Mouse (Mus musculus) T-helper 2 cell (primary cell): ENCODE results near the gene Trim41.
"Not testable (repeated sequence)": the region's sequence is repeated elsewhere in the genome, so short reads cannot be mapped to it uniquely, and the experiment has no call there.

Source experiments
- in situ Hi-C: fragments of 300-600 bp; cut with MboI, MseI; formaldehyde crosslinking; loops from one replicate; pipeline ENCODE4 v1.15.1; 2025; ENCODE audit warnings: high pct_unique_total_duplicates

Gene Trim41

DNA sequence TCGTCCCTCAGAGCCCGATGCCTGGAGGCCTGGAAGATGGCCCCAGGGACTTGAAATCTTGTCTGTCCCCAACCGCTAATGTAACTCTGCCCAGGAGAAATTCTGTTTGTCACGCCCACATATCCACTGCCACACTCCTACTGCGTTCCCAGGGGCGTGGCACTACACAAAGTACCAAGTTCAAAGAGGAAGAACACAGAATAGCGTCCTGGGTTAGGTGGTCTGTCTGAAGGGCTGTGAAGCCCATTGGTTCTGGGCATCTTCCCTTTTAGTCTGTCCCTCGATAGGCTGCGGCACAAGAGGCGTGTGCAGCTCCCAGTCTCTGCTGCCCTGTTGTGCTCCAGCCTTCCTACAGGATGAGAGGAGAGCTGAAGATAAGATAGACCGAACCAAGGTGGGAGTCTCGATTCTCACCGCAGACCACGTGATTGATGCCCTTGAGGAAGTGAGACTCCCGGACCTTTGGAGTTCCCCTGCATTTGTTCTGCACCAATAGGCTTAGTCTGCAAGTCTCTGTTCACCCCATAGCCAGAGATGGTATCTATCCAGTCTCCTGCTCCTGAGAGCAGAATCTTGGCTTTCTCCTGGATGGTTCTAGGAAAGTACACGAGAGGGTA is 21.1 kb upstream of the Trim41 start:
- in situ Hi-C loops, result no loop called here

- in situ Hi-C loops, result no loop called here
Observed at GRCm38 (mm10) chr11:48837310-48838180, 20.4 kb upstream of the Trim41 start.

GRCm38 (mm10) chr11:48836990-48837309 is 19.8 kb upstream of the Trim41 start:
- in situ Hi-C loops, result no loop called here

GRCm38 (mm10) chr11:48835923-48836322 is 18.8 kb upstream of the Trim41 start:
- in situ Hi-C loops, result no loop called here

DNA sequence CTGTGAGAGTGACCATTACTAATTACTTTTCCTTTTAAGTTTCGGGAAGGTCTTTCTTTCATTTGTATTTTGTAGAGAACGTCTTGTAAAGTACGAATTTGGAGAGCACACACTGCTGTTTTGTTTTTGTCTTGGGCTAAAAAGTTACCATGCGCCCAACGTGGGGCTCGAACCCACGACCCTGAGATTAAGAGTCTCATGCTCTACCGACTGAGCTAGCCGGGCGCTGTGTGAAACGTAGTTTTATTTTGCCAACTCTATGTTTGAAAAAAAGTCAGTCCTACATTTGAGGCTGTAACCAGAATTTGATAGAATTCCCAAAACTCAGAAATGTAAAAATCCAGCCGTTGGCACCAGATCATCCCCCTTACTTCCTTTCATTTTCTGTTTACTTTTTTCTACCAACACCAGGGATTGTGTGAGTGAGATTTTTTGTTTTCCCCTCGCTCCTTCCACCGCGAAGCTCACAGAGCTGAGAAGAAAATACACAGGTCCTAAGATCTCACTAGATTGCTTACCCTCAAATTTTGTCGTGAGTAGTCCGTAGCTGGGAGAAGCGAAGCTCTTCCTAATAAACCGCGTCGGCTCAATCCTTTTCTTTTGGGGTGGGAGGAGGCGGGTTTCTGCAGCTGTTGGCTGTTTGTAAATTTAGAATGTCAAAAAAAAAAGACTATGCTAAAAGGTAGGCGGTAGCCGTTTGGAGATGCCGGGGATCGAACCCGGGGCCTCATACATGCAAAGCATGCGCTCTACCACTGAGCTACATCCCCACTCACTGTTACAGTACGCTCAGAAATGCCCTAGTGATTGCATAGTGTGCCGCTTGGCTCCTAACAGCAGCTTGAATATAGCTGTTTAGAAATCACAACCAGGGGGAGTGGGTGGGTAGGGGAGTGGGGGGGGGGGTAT is 16.8 kb upstream of the Trim41 start:
- in situ Hi-C loops, result no loop called here

DNA sequence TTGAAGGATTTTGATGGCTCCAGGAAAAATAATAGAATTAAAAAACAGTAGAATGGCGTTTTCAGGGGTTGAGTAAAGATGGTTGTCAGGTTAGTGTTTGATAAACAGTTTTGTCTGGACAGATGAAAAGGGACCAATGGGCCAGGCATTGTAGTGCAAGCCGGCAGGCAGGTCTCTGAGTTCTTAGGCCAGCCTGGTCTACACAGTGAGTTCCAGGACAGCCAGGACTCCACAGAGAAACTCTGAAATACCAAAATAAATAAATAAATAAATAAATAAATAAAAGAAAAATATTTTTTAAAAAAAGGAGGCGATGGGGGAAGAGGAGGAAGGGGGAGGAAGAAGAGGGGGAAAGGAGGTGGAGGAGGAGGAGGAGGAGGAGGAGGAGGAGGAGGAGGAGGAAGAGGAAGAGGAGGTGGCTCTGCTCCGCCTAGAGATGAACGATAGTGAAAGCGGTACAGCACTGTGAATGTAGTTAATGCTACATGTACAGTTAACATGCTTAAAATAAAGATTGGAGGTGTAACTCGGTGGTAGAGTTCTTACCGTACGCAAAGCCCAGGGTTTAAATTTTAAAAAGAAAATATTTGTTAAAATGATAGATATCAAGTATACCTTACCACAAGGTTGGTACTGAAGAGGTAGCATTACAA is 16.1 kb upstream of the Trim41 start:
- in situ Hi-C loops, result no loop called here

GRCm38 (mm10) chr11:48831273-48831672 is 14.1 kb upstream of the Trim41 start:
- in situ Hi-C loops, result no loop called here

GRCm38 (mm10) chr11:48830279-48830678 is 13.1 kb upstream of the Trim41 start:
- in situ Hi-C loops, result no loop called here

DNA sequence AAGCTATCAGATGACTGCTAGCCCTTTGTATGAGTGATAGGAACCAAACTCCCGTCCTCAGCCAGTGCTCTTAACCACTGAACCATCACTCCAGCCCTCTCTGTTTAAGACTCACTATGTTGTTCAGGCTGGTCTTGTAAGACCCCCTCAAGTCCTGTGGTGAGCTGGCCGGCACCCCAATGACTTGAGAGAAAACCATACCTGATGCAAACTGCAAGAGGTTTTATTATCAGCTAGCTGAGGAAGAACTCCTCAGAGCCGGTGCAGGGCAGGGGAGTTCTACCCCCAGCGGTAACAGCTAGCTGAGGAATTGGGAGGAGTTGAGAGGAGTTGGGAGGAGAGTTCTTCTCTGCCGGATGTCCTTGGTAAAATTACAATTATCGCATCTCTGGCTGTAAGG is 10.8 kb upstream of the Trim41 start:
- in situ Hi-C loops, result no loop called here

DNA sequence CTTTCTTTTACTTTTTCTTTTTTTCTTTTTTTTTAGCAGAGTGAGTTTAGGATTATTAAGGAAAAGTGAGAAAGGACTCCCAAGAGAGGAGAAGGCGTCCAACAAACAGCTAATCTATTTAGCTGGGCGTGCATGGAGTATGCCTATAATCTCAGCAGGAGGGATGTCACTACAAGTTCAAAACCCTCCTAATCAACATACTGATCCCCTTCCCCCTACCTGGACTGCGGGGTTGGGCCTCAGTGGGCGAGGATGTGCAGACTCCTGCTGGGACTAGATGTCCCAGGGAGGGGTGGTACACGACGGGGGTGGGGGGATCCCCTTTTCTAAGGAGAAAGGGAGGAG is 9.6 kb upstream of the Trim41 start:
- in situ Hi-C loops, result no loop called here

DNA sequence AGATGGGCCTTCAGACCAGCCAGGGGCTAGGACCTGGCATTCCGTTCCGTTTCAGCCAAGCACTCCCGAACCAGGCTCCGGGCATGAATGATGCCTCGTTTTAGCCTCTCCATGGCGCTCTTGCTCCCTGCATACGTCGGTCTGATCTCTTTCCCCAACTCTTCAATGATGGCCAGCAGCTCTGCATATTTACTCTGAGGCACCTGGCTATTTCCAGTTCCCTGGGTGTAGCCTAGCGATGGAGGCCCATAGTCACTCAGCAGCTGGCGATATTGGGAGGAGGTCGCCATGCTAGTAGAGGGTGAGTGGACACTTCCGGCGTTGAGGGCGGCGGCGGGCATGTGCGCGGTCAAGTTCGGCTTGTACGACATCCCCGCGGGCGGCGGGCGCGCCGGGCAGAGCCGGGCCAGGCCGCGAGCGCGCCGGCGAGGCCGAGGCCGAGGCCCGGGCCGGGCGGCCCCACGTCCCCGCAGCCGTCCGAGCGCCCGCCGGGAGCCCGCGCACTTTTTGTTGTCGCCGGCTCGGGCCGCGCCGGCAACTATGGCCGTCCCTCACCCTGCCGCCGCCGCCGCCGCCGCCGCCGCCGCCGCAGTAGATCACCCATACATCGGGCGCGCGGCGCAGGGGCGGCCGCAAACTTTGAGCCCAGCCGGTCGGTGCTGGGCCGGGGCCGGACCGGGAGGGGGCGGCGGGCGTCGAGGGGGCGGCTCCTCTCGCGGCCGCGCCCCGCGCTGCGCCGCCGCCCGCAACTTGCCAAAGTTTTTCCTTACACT is 9.0 kb upstream of the Trim41 start, which contains the start of the genes Trim7 and Gm12184:
TSS of gene Trim7 (plus strand) at position 162 of the 773 bp plus-strand sequence.
TSS of gene Gm12184 (minus strand) at position 677 of the 773 bp plus-strand sequence.
- in situ Hi-C loops, result not testable (repeated sequence)

GRCm38 (mm10) chr11:48824311-48824830 is 7.2 kb upstream of the Trim41 start:
- in situ Hi-C loops, result loop anchor here (25.0 kb wide), 1 partner anchor 888 kb away; the partner anchor contains the start of gene Cnot6

- in situ Hi-C loops, result loop anchor here (25.0 kb wide), 1 partner anchor 889 kb away; the partner anchor contains the start of gene Cnot6
Observed at GRCm38 (mm10) chr11:48823536-48823972, 6.4 kb upstream of the Trim41 start.

DNA sequence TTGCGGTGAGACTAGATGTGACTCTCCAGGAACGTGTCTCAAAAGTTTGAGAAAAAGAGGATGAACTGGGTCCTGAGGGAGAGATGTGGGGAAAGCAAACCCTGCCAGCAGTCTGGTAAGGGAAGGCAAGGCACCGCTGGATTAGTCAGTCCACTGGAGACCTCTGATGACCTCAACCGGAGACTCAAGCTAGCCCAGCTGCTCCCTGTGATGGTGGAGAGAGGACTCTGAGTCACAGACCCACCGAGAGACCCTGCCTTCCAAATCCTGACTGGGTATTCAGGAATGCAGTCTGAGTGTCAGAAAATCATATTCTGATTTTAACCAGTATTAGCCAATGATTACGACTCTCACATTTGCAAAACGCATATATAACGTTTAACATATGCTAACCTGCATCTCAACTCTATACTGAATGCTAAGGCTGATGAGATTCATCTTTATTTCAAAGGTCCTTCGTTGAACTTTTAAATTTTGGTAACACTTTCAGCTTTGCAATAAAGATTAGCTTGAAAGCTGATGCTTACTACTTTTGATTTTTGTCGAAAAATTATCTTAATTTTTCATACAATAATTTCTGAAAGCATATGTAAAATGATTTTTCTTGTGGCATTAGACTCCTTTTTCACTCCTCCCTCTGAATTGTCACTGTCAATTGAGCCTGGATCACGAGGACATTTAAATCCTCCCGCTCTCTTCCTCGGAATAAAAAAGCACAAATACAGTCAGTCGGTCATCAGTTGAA is 5.8 kb upstream of the Trim41 start:
- in situ Hi-C loops, result loop anchor here (25.0 kb wide), 1 partner anchor 889 kb away; the partner anchor contains the start of gene Cnot6

GRCm38 (mm10) chr11:48821299-48821698 is 4.1 kb upstream of the Trim41 start:
- in situ Hi-C loops, result loop anchor here (25.0 kb wide), 1 partner anchor 891 kb away; the partner anchor contains the start of gene Cnot6

DNA sequence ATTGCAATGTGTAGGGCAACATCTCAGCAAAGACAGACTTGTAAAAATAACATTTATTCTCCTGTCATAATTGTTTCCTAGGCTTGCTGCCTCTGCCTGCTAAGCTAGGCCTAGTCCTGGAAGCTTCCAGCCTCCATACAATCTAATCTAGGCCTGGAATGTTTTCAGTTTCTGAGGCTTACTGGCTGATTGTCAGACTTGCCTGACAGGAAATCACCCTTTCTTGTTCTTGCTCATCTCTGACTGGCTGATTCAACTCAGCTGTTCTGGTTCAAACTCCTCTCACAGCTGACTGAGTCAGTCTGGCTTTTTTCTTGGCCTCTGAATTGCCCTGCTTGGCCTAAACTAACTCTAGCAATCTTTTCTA is 3.1 kb upstream of the Trim41 start:
- in situ Hi-C loops, result loop anchor here (25.0 kb wide), 1 partner anchor 892 kb away; the partner anchor contains the start of gene Cnot6

GRCm38 (mm10) chr11:48819614-48820307 is 2.6 kb upstream of the Trim41 start:
- in situ Hi-C loops, result loop anchor here (5.0 to 25.0 kb wide), 3 partner anchors 38 to 1485 kb away; partner anchors contain the start of gene Cnot6

GRCm38 (mm10) chr11:48818346-48818745 is 1.2 kb upstream of the Trim41 start:
- in situ Hi-C loops, result loop anchor here (5.0 to 25.0 kb wide), 3 partner anchors 39 to 1486 kb away; partner anchors contain the start of gene Cnot6
